Mouse (Mus musculus): ENCODE results near the gene Gm37240.

DNA sequence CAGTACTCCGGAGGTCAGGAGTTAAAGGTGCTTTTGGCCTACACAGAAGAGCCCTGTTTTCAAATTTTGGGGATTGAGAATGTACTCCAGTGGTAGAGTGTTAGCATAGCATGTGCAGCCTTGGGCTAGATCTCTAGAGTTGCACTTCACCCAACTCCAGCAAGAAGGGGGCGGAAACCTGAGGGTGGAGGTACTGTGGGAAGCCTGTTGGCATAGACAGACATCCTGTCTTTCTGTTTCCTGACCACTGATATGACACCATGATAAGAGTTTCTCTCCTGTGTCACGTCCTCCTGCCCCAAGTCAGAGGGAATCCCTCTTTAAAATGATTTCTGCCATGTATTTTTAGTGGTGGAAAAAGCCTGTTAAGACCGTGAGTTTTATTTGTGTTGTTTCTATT lies 1038.5 kb downstream of the Gm37240 start:
- no peak for TF ChIP-seq CTCF (IDR thresholded peaks at IDR 0.05; ENCODE audit: borderline replicate concordance, extremely low read depth, insufficient read depth, insufficient read length)
- no peak for TF ChIP-seq POLR2A (IDR thresholded peaks at IDR 0.05; ENCODE audit: borderline replicate concordance, extremely low read depth, insufficient read depth, insufficient read length, poor library complexity, severe bottlenecking)
